Mouse (Mus musculus) thymus, adult 2 months (tissue): Measurements from ENCODE around the gene Rpn2. TPM values are rescaled to one million over a fixed set of nuclear protein-coding genes. Genes with fewer than 3 reads are reported as not detected.

Source experiments
- DNase-seq: peaks from one replicate; pipeline ENCODE4 v3.0.0; 2021
- H3K27ac ChIP-seq: fragments of 200-500 bp; 2 replicates; pipeline ENCODE4 v1.5.1; 2012; ENCODE audit warnings: low read length, control low read depth; ENCODE audit not compliant: control insufficient read depth, insufficient read depth
- H3K27me3 ChIP-seq: fragments of 200-500 bp; 2 replicates; pipeline ENCODE4 v1.6.1; 2012; ENCODE audit warnings: mild to moderate bottlenecking, low read length, moderate library complexity, mixed read lengths; ENCODE audit not compliant: control insufficient read depth, insufficient read depth
- H3K36me3 ChIP-seq: fragments of 200-500 bp; 2 replicates; pipeline ENCODE4 v1.6.1; 2012; ENCODE audit warnings: mild to moderate bottlenecking, low read length, moderate library complexity; ENCODE audit not compliant: control insufficient read depth, insufficient read depth
- H3K4me1 ChIP-seq: fragments of 200-500 bp; replicated peaks from 2 replicates; pipeline ENCODE4 v1.6.1; 2012; ENCODE audit warnings: low read length; ENCODE audit not compliant: control insufficient read depth, insufficient read depth
- H3K4me3 ChIP-seq: fragments of 200-500 bp; 2 replicates; pipeline ENCODE4 v1.5.1; 2012; ENCODE audit warnings: mild to moderate bottlenecking, low read length, control low read depth, moderate library complexity; ENCODE audit not compliant: control insufficient read depth, insufficient read depth
- CTCF ChIP-seq: fragments of 200-500 bp; IDR thresholded peaks from 2 replicates; pipeline ENCODE4 v1.5.1; 2012; ENCODE audit warnings: mild to moderate bottlenecking, control low read depth, low read length, moderate library complexity, borderline replicate concordance; ENCODE audit not compliant: control insufficient read depth, poor library complexity, insufficient read depth; ENCODE audit errors: extremely low read depth
- POLR2A ChIP-seq: fragments of 200-500 bp; IDR thresholded peaks from 2 replicates; pipeline ENCODE4 v1.6.1; 2012; ENCODE audit warnings: mild to moderate bottlenecking, low read length, control low read depth, moderate library complexity; ENCODE audit not compliant: control insufficient read depth, poor library complexity, insufficient read depth; ENCODE audit errors: extremely low read depth
- WGBS: fragments of 180-500 bp; shearing (Covaris S2); methylation state at CpG from one replicate; pipeline ENCODE4 v1.1.7; 2018; 5-methylcytosine and 5-hydroxymethylcytosine counted together
- polyA plus RNA-seq: library from polyadenylated mRNA; depleted of rRNA; stranded (reverse); fragments of >200 nt; gene quantifications from 2 replicates; pipeline ENCODE4 v1.2.3, GENCODE M21; 2012; rRNA removed

Gene Rpn2
- 177 and 187 TPM in 2 replicates for polyA plus RNA-seq

GRCm38 (mm10) chr2:157278717-157279415, at the start of gene Rpn2:
Gene Rpn2, plus strand, starts transcription at chr2:157279017.
- Histone ChIP-seq H3K4me1 (peaks cover 2% of the 10 kb centered on the region), H3K4me3 (peak within 1 kb of the TSS; percentile 83), H3K36me3 (peaks cover 4% of the 10 kb centered on the region; the same call in 1 of the 2 replicates), H3K27me3 (no peaks in the 10 kb centered on the region), H3K27ac (peak within 1 kb of the TSS; percentile 20)
- DNase-seq, result peak; percentile 98
- WGBS, result under 1% methylated on average over 64 of the region's 64 CpGs
- peak; percentile 70 for TF ChIP-seq POLR2A
- TF ChIP-seq CTCF, result peak; percentile 30; the same call in 1 of the 2 replicates

- WGBS, result 94% methylated on average over 8 of the region's 8 CpGs
- H3K4me1 ChIP-seq, result no peaks in the 10 kb centered on the region
- no peaks in the 10 kb centered on the region for H3K27me3 ChIP-seq
- H3K4me3 ChIP-seq, result no peak overlapping the region
- H3K27ac ChIP-seq, result no peak overlapping the region
- H3K36me3 ChIP-seq, result no peaks in the 10 kb centered on the region
- TF ChIP-seq POLR2A, result no peak
- DNase-seq, result no peak
Observed at GRCm38 (mm10) chr2:157235946-157236345, 42.9 kb upstream of the Rpn2 start.

- Histone ChIP-seq H3K36me3 (no peaks in the 10 kb centered on the region), H3K4me3 (no peak overlapping the region), H3K27ac (no peak overlapping the region), H3K4me1 (no peaks in the 10 kb centered on the region), H3K27me3 (no peaks in the 10 kb centered on the region)
- TF ChIP-seq CTCF (no peak), POLR2A (no peak)
- no peak for DNase-seq
- WGBS, result 30% methylated on average over 5 of the region's 5 CpGs
Observed at GRCm38 (mm10) chr2:157245001-157245400, 33.8 kb upstream of the Rpn2 start.

GRCm38 (mm10) chr2:157245603-157246002, 33.2 kb upstream of the Rpn2 start:
- no peak overlapping the region for H3K27ac ChIP-seq
- DNase-seq, result no peak
- WGBS, result 74% methylated on average over 2 of the region's 2 CpGs
- no peaks in the 10 kb centered on the region for H3K4me1 ChIP-seq
- no peaks in the 10 kb centered on the region for H3K27me3 ChIP-seq
- TF ChIP-seq CTCF, result no peak
- no peak for TF ChIP-seq POLR2A
- no peak overlapping the region for H3K4me3 ChIP-seq
- H3K36me3 ChIP-seq, result no peaks in the 10 kb centered on the region

- H3K4me3 ChIP-seq, result no peak overlapping the region
- no peak overlapping the region for H3K27ac ChIP-seq
- H3K27me3 ChIP-seq, result no peaks in the 10 kb centered on the region
- no peaks in the 10 kb centered on the region for H3K36me3 ChIP-seq
- no peaks in the 10 kb centered on the region for H3K4me1 ChIP-seq
- DNase-seq, result no peak
- TF ChIP-seq POLR2A (no peak), CTCF (no peak)
Observed at GRCm38 (mm10) chr2:157248111-157248510, 30.7 kb upstream of the Rpn2 start.

- H3K36me3 ChIP-seq, result no peaks in the 10 kb centered on the region
- H3K4me3 ChIP-seq, result no peak overlapping the region
- TF ChIP-seq POLR2A (no peak), CTCF (no peak)
- no peak overlapping the region for H3K27ac ChIP-seq
- H3K27me3 ChIP-seq, result no peaks in the 10 kb centered on the region
- 7% methylated on average over 5 of the region's 5 CpGs for WGBS
- peak; percentile 74 for DNase-seq
- H3K4me1 ChIP-seq, result no peaks in the 10 kb centered on the region
Observed at GRCm38 (mm10) chr2:157259720-157260119, 19.1 kb upstream of the Rpn2 start.

GRCm38 (mm10) chr2:157261930-157262329, 16.9 kb upstream of the Rpn2 start:
- Histone ChIP-seq H3K27me3 (no peaks in the 10 kb centered on the region), H3K27ac (no peak overlapping the region), H3K4me1 (no peaks in the 10 kb centered on the region), H3K4me3 (no peak overlapping the region), H3K36me3 (no peaks in the 10 kb centered on the region)
- TF ChIP-seq POLR2A, result no peak
- no peak for TF ChIP-seq CTCF
- no peak for DNase-seq
- WGBS, result 94% methylated on average over 5 of the region's 5 CpGs
